Mouse (Mus musculus) liver, embryonic 12.5 days (tissue): ENCODE data around the gene Ccar1. TPM values are rescaled to one million over a fixed set of nuclear protein-coding genes. Genes with fewer than 3 reads are reported as not detected.
"Not testable (repeated sequence)": the region's sequence is repeated elsewhere in the genome, so short reads cannot be mapped to it uniquely, and the experiment has no call there.

Experiments used
- ATAC-seq: fragments of 200-750 bp; cut with Nextera tagmentation; 2 replicates; pipeline ENCODE4 v1.8.0; 2017; ENCODE audit warnings: moderate number of reproducible peaks, mild to moderate bottlenecking, moderate library complexity
- H3K27ac ChIP-seq: fragments of 300-500 bp; sonication (generic); 2 replicates; pipeline ENCODE4 v1.5.1; 2016; ENCODE audit warnings: mild to moderate bottlenecking
- H3K27me3 ChIP-seq: fragments of 300-500 bp; sonication (generic); replicated peaks from 2 replicates; pipeline ENCODE4 v1.6.1; 2016; ENCODE audit warnings: mild to moderate bottlenecking, moderate library complexity
- H3K36me3 ChIP-seq: fragments of 300-500 bp; sonication (generic); 2 replicates; pipeline ENCODE4 v1.6.1; 2016; ENCODE audit warnings: mild to moderate bottlenecking, moderate library complexity
- H3K4me1 ChIP-seq: fragments of 300-500 bp; sonication (generic); 2 replicates; pipeline ENCODE4 v1.6.1; 2016
- H3K4me2 ChIP-seq: fragments of 300-500 bp; sonication (generic); 2 replicates; pipeline ENCODE4 v1.6.1; 2016; ENCODE audit warnings: mild to moderate bottlenecking, moderate library complexity
- H3K4me3 ChIP-seq: fragments of 300-500 bp; sonication (generic); 2 replicates; pipeline ENCODE4 v1.5.1; 2016; ENCODE audit warnings: mild to moderate bottlenecking, moderate library complexity
- H3K9ac ChIP-seq: fragments of 300-500 bp; sonication (generic); 2 replicates; pipeline ENCODE4 v1.6.1; 2016; ENCODE audit warnings: mild to moderate bottlenecking, moderate library complexity
- H3K9me3 ChIP-seq: fragments of 300-500 bp; sonication (generic); replicated peaks from 2 replicates; pipeline ENCODE4 v1.6.1; 2016; ENCODE audit warnings: mild to moderate bottlenecking, moderate library complexity
- WGBS: fragments of 180-500 bp; shearing (Covaris S2); methylation state at CpG from one replicate; pipeline ENCODE4 v1.1.7; 2016; ENCODE audit not compliant: insufficient replicate concordance; 5-methylcytosine and 5-hydroxymethylcytosine counted together
- polyA plus RNA-seq: library from polyadenylated mRNA; unstranded; fragments of >200 nt; fragmentation: Nextera tagmentation; extraction: Ambion mirVana; gene quantifications from 2 replicates; pipeline ENCODE4 v1.2.1, GENCODE M21; 2016

Ccar1 gene
- polyA plus RNA-seq, 1 experiment from 2014 or later, result 78.7 TPM

DNA sequence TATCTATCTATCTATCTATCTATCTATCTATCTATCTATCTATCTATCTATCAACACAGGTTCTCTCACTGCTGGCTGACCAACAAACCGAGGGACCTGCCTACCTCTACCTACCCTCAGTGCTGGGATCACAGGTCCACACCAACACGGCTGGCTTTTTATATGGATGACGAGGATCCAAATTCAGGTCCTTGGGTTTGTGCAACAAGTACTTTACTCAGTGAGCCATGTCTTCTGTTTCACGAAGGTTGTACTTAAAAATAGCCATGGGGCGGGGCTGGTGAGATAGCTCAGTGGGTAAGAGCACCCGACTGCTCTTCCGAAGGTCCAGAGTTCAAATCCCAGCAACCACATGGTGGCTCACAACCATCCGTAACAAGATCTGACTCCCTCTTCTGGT is 71.5 kb downstream of the Ccar1 start:
- WGBS, result 74% methylated on average over 8 of the region's 8 CpGs
- not testable (repeated sequence) for H3K9ac ChIP-seq, H3K4me3 ChIP-seq, H3K4me2 ChIP-seq, H3K4me1 ChIP-seq, ATAC-seq, H3K36me3 ChIP-seq, H3K9me3 ChIP-seq, H3K27ac ChIP-seq
- H3K27me3 ChIP-seq, result peaks cover 46% of the 10 kb centered on the region

DNA sequence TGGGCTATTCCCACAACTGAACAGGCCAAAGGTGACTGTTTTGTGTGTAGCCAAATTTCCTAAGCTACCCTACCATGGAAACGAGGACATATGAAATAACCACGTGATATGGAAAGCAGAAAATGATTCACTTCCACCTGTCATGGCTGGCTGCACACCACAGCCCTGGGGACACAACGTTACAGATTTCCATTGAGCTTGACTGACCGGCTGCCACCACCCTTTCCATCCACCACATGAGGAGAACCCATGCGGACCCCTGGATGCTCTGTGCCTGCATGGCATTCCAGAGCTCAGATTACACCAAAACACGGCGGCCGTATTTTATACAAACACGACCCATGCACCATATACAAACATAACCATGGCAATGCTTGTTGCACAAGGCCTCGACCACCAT is 78.6 kb downstream of the Ccar1 start:
- no peak overlapping the region for H3K4me3 ChIP-seq
- no peak overlapping the region for H3K4me2 ChIP-seq
- no peaks in the 10 kb centered on the region for H3K4me1 ChIP-seq
- H3K9ac ChIP-seq, result no peak overlapping the region
- H3K9me3 ChIP-seq, result no peaks in the 10 kb centered on the region
- WGBS, result 73% methylated on average over 10 of the region's 10 CpGs
- H3K27ac ChIP-seq, result no peak overlapping the region
- H3K27me3 ChIP-seq, result no peaks in the 10 kb centered on the region
- ATAC-seq, result no peak
- H3K36me3 ChIP-seq, result no peaks in the 10 kb centered on the region

DNA sequence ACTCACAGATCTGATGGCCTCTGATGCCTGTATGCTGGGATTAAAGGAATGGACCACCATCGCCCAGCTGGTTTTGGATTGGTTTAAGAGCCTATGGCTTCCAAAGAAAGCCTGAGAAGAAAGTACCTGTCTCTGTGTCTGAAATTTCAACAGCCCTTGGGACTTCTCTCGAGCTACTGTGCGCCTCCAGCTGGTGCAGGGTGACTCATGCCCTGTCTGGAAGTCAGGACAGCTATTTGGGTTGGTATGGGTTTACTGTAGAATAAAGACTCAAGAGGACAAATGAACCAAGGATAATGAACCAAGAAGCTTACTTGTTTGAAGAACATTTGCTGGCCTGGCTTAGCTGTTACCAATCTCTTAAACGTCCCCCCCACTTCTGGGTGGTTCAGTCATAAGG is 88.5 kb downstream of the Ccar1 start:
- no peaks in the 10 kb centered on the region for H3K9me3 ChIP-seq
- no peak overlapping the region for H3K4me2 ChIP-seq
- H3K4me1 ChIP-seq, result no peaks in the 10 kb centered on the region
- no peak for ATAC-seq
- no peak overlapping the region for H3K9ac ChIP-seq
- H3K27me3 ChIP-seq, result 0 out of 2 replicates have a peak, but pooled peaks cover 11% of the 10 kb centered on the region
- no peak overlapping the region for H3K27ac ChIP-seq
- no peak overlapping the region for H3K4me3 ChIP-seq
- WGBS, result 69% methylated on average over 4 of the region's 4 CpGs
- no peaks in the 10 kb centered on the region for H3K36me3 ChIP-seq

DNA sequence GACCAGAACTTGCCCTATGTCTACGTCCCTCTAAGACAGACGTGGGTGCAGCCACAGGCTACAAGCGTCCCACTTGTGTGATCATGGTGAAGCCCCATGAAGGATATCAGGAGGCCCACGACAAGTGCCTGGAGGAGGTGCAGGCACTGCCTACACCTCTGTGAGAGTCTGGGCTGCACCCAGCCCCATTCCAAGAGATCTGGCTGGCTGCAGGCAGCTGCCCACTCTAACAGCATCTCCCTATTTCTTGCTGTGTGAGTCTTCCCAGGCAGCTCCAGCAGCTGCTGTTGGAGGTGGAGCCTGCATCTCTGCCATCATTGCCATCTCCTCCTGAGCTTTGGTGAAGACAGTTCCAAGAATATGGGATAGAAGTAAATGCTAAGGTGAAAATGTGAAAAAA is 89.7 kb downstream of the Ccar1 start:
- Histone ChIP-seq H3K9ac (no peak overlapping the region), H3K9me3 (no peaks in the 10 kb centered on the region), H3K4me1 (no peaks in the 10 kb centered on the region), H3K27ac (no peak overlapping the region), H3K36me3 (no peaks in the 10 kb centered on the region), H3K27me3 (peaks cover 11% of the 10 kb centered on the region; the same call in 1 of the 2 replicates), H3K4me2 (no peak overlapping the region), H3K4me3 (no peak overlapping the region)
- WGBS, result 57% methylated on average over 4 of the region's 4 CpGs
- ATAC-seq, result no peak

Other genes starting within 250 kb of the Ccar1 start
- gene Kif1bp, start 213.8 kb downstream of the Ccar1 start, polyA plus RNA-seq, result 20.0 and 21.1 TPM in 2 replicates
- gene Ddx21, start 190.0 kb downstream of the Ccar1 start, polyA plus RNA-seq, result 38.3 and 40.6 TPM in 2 replicates
- gene Ddx50, start 141.1 kb downstream of the Ccar1 start, polyA plus RNA-seq, result 59.0 and 59.4 TPM in 2 replicates
- gene Stox1, start 66.2 kb downstream of the Ccar1 start, polyA plus RNA-seq, result 0.30 and 0.57 TPM in 2 replicates
- gene Tet1, start 116.7 kb upstream of the Ccar1 start, polyA plus RNA-seq, result 3.6 and 4.6 TPM in 2 replicates
- gene Slc25a16, start 128.3 kb upstream of the Ccar1 start, polyA plus RNA-seq, result 11.9 and 12.4 TPM in 2 replicates
- gene Dna2, start 154.7 kb upstream of the Ccar1 start, polyA plus RNA-seq, result 40.3 and 40.6 TPM in 2 replicates
- 4.1 and 4.2 TPM in 2 replicates for gene Rufy2, start 187.9 kb upstream of the Ccar1 start, polyA plus RNA-seq
- gene Hnrnph3, start 231.9 kb upstream of the Ccar1 start, polyA plus RNA-seq, result 37.0 and 43.2 TPM in 2 replicates
- gene Pbld2, start 232.0 kb upstream of the Ccar1 start, polyA plus RNA-seq, result 1.2 and 1.4 TPM in 2 replicates